Mouse (Mus musculus) left cerebral cortex, adult 2 months (tissue): ENCODE measurements around the gene Psmb9. TPM values are rescaled to one million over a fixed set of nuclear protein-coding genes. Genes with fewer than 3 reads are reported as not detected.
A peak's percentile ranks its signal among the peaks of the same experiment; 100 is the strongest.

ENCODE experiments used
- DNase-seq, 2 experiments: peaks; one replicate each; pipeline ENCODE4 v3.0.0; 2021 to 2022; ENCODE audit warnings: low spot score in 2 of 2, mixed read lengths in 1 of 2; ENCODE audit errors: extremely low spot score in 1 of 2
- H3K27ac ChIP-seq: fragments of 200-600 bp; 2 replicates; pipeline ENCODE4 v1.8.1; 2022
- H3K4me3 ChIP-seq: fragments of 200-600 bp; 2 replicates; pipeline ENCODE4 v1.8.1; 2022
- CTCF ChIP-seq: fragments of 200-600 bp; IDR thresholded peaks from 2 replicates; pipeline ENCODE4 v1.8.1; 2022; ENCODE audit warnings: antibody characterized with exemption, mild to moderate bottlenecking, moderate library complexity
- intact Hi-C: fragments of 180-260 bp; cut with DNase I; formaldehyde crosslinking; loops from one replicate; pipeline ENCODE4 v1.15.1; 2025
- total RNA-seq, 2 experiments: library from RNA; stranded (reverse); gene quantifications; 2 replicates each; pipeline ENCODE4 v1.2.3; 2021

Psmb9 gene
- total RNA-seq, 2 experiments from 2014 or later, result 1.1 to 2.0 TPM

- DNase-seq, result no peak
- TF ChIP-seq CTCF, result no peak
- intact Hi-C loops, result no loop called here
- Histone ChIP-seq H3K27ac (no peak overlapping the region), H3K4me3 (no peak overlapping the region)
Measured at GRCm38 (mm10) chr17:34142456-34143010, 45.0 kb downstream of the Psmb9 start.

GRCm38 (mm10) chr17:34141448-34141847, 46.1 kb downstream of the Psmb9 start:
- TF ChIP-seq CTCF, result no peak
- H3K27ac ChIP-seq, result peak overlapping the region; percentile 40
- DNase-seq, result no peak
- no peak overlapping the region for H3K4me3 ChIP-seq
- intact Hi-C loops, result no loop called here

GRCm38 (mm10) chr17:34140240-34140639, 47.3 kb downstream of the Psmb9 start:
- no peak for TF ChIP-seq CTCF
- intact Hi-C loops, result no loop called here
- Histone ChIP-seq H3K4me3 (no peak overlapping the region), H3K27ac (no peak overlapping the region)
- DNase-seq, result no peak

- no peak overlapping the region for H3K27ac ChIP-seq
- TF ChIP-seq CTCF, result no peak
- no peak for DNase-seq
- H3K4me3 ChIP-seq, result peak overlapping the region; percentile 1; the same call in 1 of the 2 replicates
- intact Hi-C loops, result no loop called here
Measured at GRCm38 (mm10) chr17:34139416-34139815, 48.1 kb downstream of the Psmb9 start.

GRCm38 (mm10) chr17:34138655-34139054, 48.9 kb downstream of the Psmb9 start:
- H3K27ac ChIP-seq, result no peak overlapping the region
- intact Hi-C loops, result no loop called here
- no peak for TF ChIP-seq CTCF
- DNase-seq, result no peak
- H3K4me3 ChIP-seq, result no peak overlapping the region

GRCm38 (mm10) chr17:34137601-34138000, 50.0 kb downstream of the Psmb9 start:
- TF ChIP-seq CTCF, result no peak
- intact Hi-C loops, result no loop called here
- DNase-seq, result no peak
- Histone ChIP-seq H3K27ac (no peak overlapping the region), H3K4me3 (no peak overlapping the region)

- DNase-seq, result peak; percentile 97 to 98
- H3K4me3 ChIP-seq, result peak overlapping the region; percentile 48
- intact Hi-C loops, result loop anchor here (2.0 kb wide), 1 partner anchor 33 kb away; no protein-coding TSS in a partner anchor
- peak overlapping the region; percentile 50; the same call in 1 of the 2 replicates for H3K27ac ChIP-seq
- no peak; the same call in none of the 2 replicates for TF ChIP-seq CTCF
Measured at GRCm38 (mm10) chr17:34135297-34136224, 52.0 kb downstream of the Psmb9 start.

GRCm38 (mm10) chr17:34134451-34134850, 53.1 kb downstream of the Psmb9 start:
- H3K27ac ChIP-seq, result no peak overlapping the region
- no peak for TF ChIP-seq CTCF
- no peak for DNase-seq
- intact Hi-C loops, result loop anchor here (2.0 kb wide), 1 partner anchor 34 kb away; no protein-coding TSS in a partner anchor
- H3K4me3 ChIP-seq, result no peak overlapping the region

GRCm38 (mm10) chr17:34133289-34133688, 54.3 kb downstream of the Psmb9 start:
- intact Hi-C loops, result no loop called here
- peak; percentile 18 for TF ChIP-seq CTCF
- no peak overlapping the region for H3K27ac ChIP-seq
- DNase-seq, result no peak
- no peak overlapping the region for H3K4me3 ChIP-seq

Other genes with a start within 250 kb of the Psmb9 start
- 10 to 100 TPM; 93.0 to 97.6 TPM for gene Pfdn6, start 247.4 kb downstream of the Psmb9 start, total RNA-seq
- gene Wdr46, start 247.1 kb downstream of the Psmb9 start, total RNA-seq, result 10 to 100 TPM; 14.7 to 18.4 TPM
- gene B3galt4, start 236.3 kb downstream of the Psmb9 start, total RNA-seq, result 1 to 10 TPM; 6.3 to 6.5 TPM
- gene Vps52, start 232.0 kb downstream of the Psmb9 start, total RNA-seq, result 10 to 100 TPM; 74.6 to 82.7 TPM
- gene Rps18, start 231.8 kb downstream of the Psmb9 start, total RNA-seq, result 100 to 1,000 TPM; 311 to 327 TPM
- 10 to 100 TPM; 19.7 to 23.5 TPM for gene H2-K1, start 187.4 kb downstream of the Psmb9 start, total RNA-seq
- gene Ring1, start 163.1 kb downstream of the Psmb9 start, total RNA-seq, result 10 to 100 TPM; 34.8 to 44.9 TPM
- 10 to 100 TPM; 34.4 to 41.2 TPM for gene H2-Ke6, start 159.7 kb downstream of the Psmb9 start, total RNA-seq
- 100 to 1,000 TPM in 1 of 2 experiments, 10 to 100 TPM in 1; 98.6 to 104 TPM for gene Slc39a7, start 156.1 kb downstream of the Psmb9 start, total RNA-seq
- gene Rxrb, start 156.0 kb downstream of the Psmb9 start, total RNA-seq, result 10 to 100 TPM; 84.7 to 86.2 TPM
- 10 to 100 TPM; 11.3 to 15.2 TPM for gene Col11a2, start 148.3 kb downstream of the Psmb9 start, total RNA-seq
- under 1 TPM in 1 of 2 experiments, not detected in 1; 0.47 TPM for gene H2-Oa, start 95.4 kb downstream of the Psmb9 start, total RNA-seq
- gene H2-DMa, start 68.2 kb downstream of the Psmb9 start, total RNA-seq, result 10 to 100 TPM; 23.3 to 28.2 TPM
- gene Brd2, start 65.1 kb downstream of the Psmb9 start, total RNA-seq, result 100 to 1,000 TPM; 177 to 179 TPM
- under 1 TPM; 0.56 to 0.59 TPM for gene H2-DMb2, start 44.5 kb downstream of the Psmb9 start, total RNA-seq
- gene H2-DMb1, start 34.7 kb downstream of the Psmb9 start, total RNA-seq, result 1 to 10 TPM; 1.1 to 1.7 TPM
- gene Tap1, start 211 bp downstream of the Psmb9 start, total RNA-seq, result 1 to 10 TPM; 2.1 to 3.4 TPM
- gene Psmb8, start 10.0 kb upstream of the Psmb9 start, total RNA-seq, result 1 to 10 TPM; 2.0 to 3.2 TPM
- 1 to 10 TPM; 7.0 to 7.8 TPM for gene Tap2, start 15.8 kb upstream of the Psmb9 start, total RNA-seq
- gene H2-Ob, start 51.1 kb upstream of the Psmb9 start, total RNA-seq, result under 1 TPM; 0.16 to 0.18 TPM
- gene H2-Ab1, start 69.9 kb upstream of the Psmb9 start, total RNA-seq, result 1 to 10 TPM; 1.3 to 3.1 TPM
- gene H2-Aa, start 100.1 kb upstream of the Psmb9 start, total RNA-seq, result 1 to 10 TPM; 1.0 to 3.1 TPM
- 1 to 10 TPM; 1.1 to 2.1 TPM for gene H2-Eb1, start 118.1 kb upstream of the Psmb9 start, total RNA-seq
- not detected for gene H2-Eb2, start 137.9 kb upstream of the Psmb9 start, total RNA-seq
- under 1 TPM; 0.65 to 0.68 TPM for gene Btnl2, start 167.1 kb upstream of the Psmb9 start, total RNA-seq
- not detected for gene Btnl1, start 189.4 kb upstream of the Psmb9 start, total RNA-seq
- gene BC051142, start 211.1 kb upstream of the Psmb9 start, total RNA-seq, result 1 to 10 TPM; 2.5 to 4.4 TPM